Mouse (Mus musculus) kidney, postnatal 0 days (tissue): ENCODE results near the gene Tmem183a. TPM values are rescaled to one million over a fixed set of nuclear protein-coding genes. Genes with fewer than 3 reads are reported as not detected.

ENCODE experiments used
- ATAC-seq: fragments of 200-750 bp; cut with Nextera tagmentation; replicated peaks from 2 replicates; pipeline ENCODE4 v1.8.0; 2017; ENCODE audit warnings: low read depth, moderate number of reproducible peaks, moderate TSS enrichment, moderate library complexity; ENCODE audit not compliant: low FRiP score
- DNase-seq: peaks from one replicate; pipeline ENCODE4 v3.0.0-alpha.2; 2016; ENCODE audit warnings: low spot score
- H3K27ac ChIP-seq: fragments of 300-500 bp; sonication (generic); 2 replicates; pipeline ENCODE4 v1.5.1; 2014; ENCODE audit warnings: mild to moderate bottlenecking
- H3K27me3 ChIP-seq: fragments of 300-500 bp; sonication (generic); 2 replicates; pipeline ENCODE4 v1.6.1; 2014; ENCODE audit warnings: low read length, mixed read lengths; ENCODE audit not compliant: insufficient read depth
- H3K36me3 ChIP-seq: fragments of 300-500 bp; sonication (generic); 2 replicates; pipeline ENCODE4 v1.6.1; 2014; ENCODE audit warnings: low read length, mixed read lengths; ENCODE audit not compliant: insufficient read depth
- H3K4me1 ChIP-seq: fragments of 300-500 bp; sonication (generic); replicated peaks from 2 replicates; pipeline ENCODE4 v1.6.1; 2014; ENCODE audit warnings: antibody characterized with exemption, low read length, mixed read lengths; ENCODE audit not compliant: insufficient read depth
- H3K4me2 ChIP-seq: fragments of 300-500 bp; sonication (generic); 2 replicates; pipeline ENCODE4 v1.6.1; 2014; ENCODE audit warnings: mild to moderate bottlenecking, low read length, moderate library complexity, mixed read lengths
- H3K4me3 ChIP-seq: fragments of 300-500 bp; sonication (generic); replicated peaks from 2 replicates; pipeline ENCODE4 v1.5.1; 2014; ENCODE audit warnings: low read depth, low read length
- H3K9ac ChIP-seq: fragments of 300-500 bp; sonication (generic); 2 replicates; pipeline ENCODE4 v1.6.1; 2014; ENCODE audit warnings: low read depth, low read length
- H3K9me3 ChIP-seq: fragments of 300-500 bp; sonication (generic); replicated peaks from 2 replicates; pipeline ENCODE4 v1.6.1; 2016; ENCODE audit warnings: low read length, inconsistent platforms, mixed read lengths
- CTCF ChIP-seq: IDR thresholded peaks from 2 replicates; pipeline ENCODE4 v1.5.1; 2016; ENCODE audit warnings: antibody characterized with exemption, low read depth, mild to moderate bottlenecking, moderate library complexity
- WGBS: fragments of 180-500 bp; shearing (Covaris S2); extraction: QIAGEN DNeasy Blood & Tissue Kit; methylation state at CpG from one replicate; pipeline ENCODE4 v1.1.7; 2014; 5-methylcytosine and 5-hydroxymethylcytosine counted together
- polyA plus RNA-seq: library from polyadenylated mRNA; unstranded; fragments of >200 nt; fragmentation: Nextera tagmentation; extraction: Ambion mirVana; gene quantifications from 2 replicates; pipeline ENCODE4 v1.2.1, GENCODE M21; 2015

Tmem183a gene
- polyA plus RNA-seq, 1 experiment from 2014 or later = 56.7 TPM

DNA sequence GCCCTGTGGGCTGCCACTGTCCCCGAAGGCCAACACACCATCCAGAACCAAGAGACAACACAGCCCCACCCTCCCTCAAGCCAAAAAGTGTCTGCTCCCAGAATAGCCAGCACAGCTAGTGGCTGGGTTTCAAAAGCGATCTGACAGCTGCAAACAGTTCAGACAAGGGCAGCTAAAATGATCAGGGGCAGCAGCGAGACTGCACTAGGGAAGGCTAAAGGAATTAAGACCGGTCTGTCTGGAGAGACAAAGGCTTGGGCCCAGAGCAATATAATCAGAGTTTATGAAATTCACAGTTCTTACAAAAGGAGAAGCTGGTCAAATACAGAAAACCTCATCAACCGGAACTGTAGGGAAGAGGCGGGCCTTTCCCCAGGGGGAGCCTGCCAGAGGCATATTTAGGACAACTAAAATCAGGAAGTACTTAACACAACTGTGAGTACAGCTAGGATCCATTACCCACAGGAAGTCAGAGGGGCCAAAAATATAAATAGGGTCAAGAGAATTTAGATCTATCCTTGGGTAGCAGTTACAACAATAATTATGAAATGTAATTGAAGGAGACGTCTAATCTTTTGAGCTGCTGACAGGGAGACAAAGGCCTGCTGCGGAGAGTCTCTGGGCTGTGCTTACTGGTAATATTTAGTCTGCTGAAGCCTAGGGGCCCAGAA lies 59.1 kb downstream of the Tmem183a start:
- DNase-seq = peak; percentile 64
- peak overlapping the region; percentile 77 for H3K27ac ChIP-seq
- ATAC-seq = no peak
- H3K4me2 ChIP-seq = no peak overlapping the region
- no peak overlapping the region for H3K9ac ChIP-seq
- H3K4me1 ChIP-seq = peaks cover 8% of the 10 kb centered on the region; the same call in 1 of the 2 replicates
- no peaks in the 10 kb centered on the region for H3K36me3 ChIP-seq
- no peaks in the 10 kb centered on the region for H3K9me3 ChIP-seq
- 45% methylated on average over 8 of the region's 8 CpGs for WGBS
- H3K27me3 ChIP-seq = no peaks in the 10 kb centered on the region
- TF ChIP-seq CTCF = no peak
- no peak overlapping the region for H3K4me3 ChIP-seq

DNA sequence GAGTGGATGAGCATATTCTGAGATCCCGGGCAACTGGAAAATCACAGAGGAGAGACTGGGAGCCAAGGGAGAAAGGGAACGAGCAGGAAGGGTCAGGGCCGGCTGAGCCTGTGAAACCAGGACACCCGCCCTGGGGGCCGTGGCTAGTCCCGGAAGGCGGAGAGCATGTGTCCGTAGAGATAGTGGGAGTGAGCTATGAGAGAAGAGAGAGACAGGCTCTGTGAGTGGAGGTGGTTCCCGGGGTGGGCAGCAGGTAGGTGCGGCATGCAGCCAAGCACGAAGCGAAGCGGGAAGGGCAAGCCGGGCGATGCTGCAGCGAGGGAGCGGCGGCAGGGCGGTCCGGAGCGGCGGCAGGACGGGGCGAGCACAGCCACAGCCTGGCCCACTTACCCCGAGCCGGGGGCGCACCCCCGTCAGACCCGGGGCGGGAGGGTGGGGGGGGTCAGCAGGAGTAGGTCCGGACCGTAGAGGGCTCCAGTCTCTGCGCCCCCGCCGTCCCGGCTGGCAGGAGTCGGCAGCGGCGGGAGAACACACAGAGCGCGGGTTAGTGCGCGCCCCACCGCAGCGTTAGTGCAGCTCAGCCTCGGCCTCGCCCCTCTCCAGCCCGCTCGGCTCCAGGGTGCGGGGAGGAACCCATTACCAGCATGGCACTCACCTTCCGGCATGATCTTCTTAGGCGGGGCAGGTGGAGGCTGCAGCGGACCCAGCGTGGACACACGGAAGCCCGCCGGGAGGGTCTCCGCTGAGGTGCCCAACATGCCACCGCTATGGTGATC lies 63.0 kb downstream of the Tmem183a start:
- 0 out of 2 replicates have a peak, but pooled peaks cover 3% of the 10 kb centered on the region for H3K27me3 ChIP-seq
- no peaks in the 10 kb centered on the region for H3K36me3 ChIP-seq
- H3K9me3 ChIP-seq = no peaks in the 10 kb centered on the region
- peak overlapping the region; percentile 41 for H3K4me3 ChIP-seq
- H3K4me2 ChIP-seq = peak overlapping the region; percentile 93
- peak overlapping the region; percentile 57 for H3K9ac ChIP-seq
- H3K27ac ChIP-seq = no peak overlapping the region
- 5% methylated on average over 43 of the region's 59 CpGs for WGBS
- DNase-seq (peak; percentile 39), ATAC-seq (peak; percentile 50)
- 0 out of 2 replicates have a peak, but pooled peaks cover 8% of the 10 kb centered on the region for H3K4me1 ChIP-seq
- no peak for TF ChIP-seq CTCF

DNA sequence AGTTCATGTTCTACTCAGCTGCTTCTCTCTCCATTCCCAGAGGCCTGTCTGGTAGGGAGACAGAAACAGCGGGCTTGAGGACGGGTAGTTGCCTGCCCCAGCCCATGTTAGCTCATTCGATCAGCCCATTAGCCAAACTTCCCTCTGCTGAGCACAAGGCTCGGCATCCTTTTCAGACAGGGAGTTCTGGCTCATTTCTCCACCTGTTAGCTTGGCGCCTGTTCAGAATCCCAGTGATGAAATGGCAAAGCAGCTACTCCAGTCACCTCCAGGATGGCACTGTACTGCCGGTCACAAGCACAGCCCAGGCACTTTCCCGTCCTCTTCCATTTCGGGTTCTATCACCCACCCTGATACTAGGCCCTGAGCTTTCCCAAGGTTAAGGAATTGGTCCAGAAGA lies 64.5 kb downstream of the Tmem183a start:
- 90% methylated on average over 8 of the region's 8 CpGs for WGBS

More for the DNA sequence above, 64.5 kb downstream of the Tmem183a start:
- no peak overlapping the region for H3K9ac ChIP-seq
- DNase-seq = no peak
- H3K36me3 ChIP-seq = no peaks in the 10 kb centered on the region
- no peak for TF ChIP-seq CTCF
- 0 out of 2 replicates have a peak, but pooled peaks cover 3% of the 10 kb centered on the region for H3K27me3 ChIP-seq
- no peaks in the 10 kb centered on the region for H3K9me3 ChIP-seq
- no peak overlapping the region for H3K27ac ChIP-seq
- H3K4me1 ChIP-seq = 0 out of 2 replicates have a peak, but pooled peaks cover 2% of the 10 kb centered on the region
- no peak overlapping the region for H3K4me3 ChIP-seq
- no peak for ATAC-seq
- H3K4me2 ChIP-seq = no peak overlapping the region

Other genes starting within 250 kb of the Tmem183a start
- 2.1 and 2.4 TPM in 2 replicates for gene Chil1, start 179.8 kb downstream of the Tmem183a start, polyA plus RNA-seq
- gene Mybph, start 168.5 kb downstream of the Tmem183a start, polyA plus RNA-seq = 0.13 TPM in 1 of 2 replicates, not detected in the other
- gene Adora1, start 126.5 kb downstream of the Tmem183a start, polyA plus RNA-seq = 11.7 and 13.7 TPM in 2 replicates
- 0.08 TPM in 1 of 2 replicates, not detected in the other for gene Myog, start 72.0 kb downstream of the Tmem183a start, polyA plus RNA-seq
- gene Ppfia4, start 29.1 kb downstream of the Tmem183a start, polyA plus RNA-seq = 2.0 and 2.3 TPM in 2 replicates
- not detected in 2 replicates for gene 4933406M09Rik, start 24.0 kb upstream of the Tmem183a start, polyA plus RNA-seq
- 16.1 and 22.7 TPM in 2 replicates for gene Cyb5r1, start 43.6 kb upstream of the Tmem183a start, polyA plus RNA-seq
- gene Adipor1, start 53.4 kb upstream of the Tmem183a start, polyA plus RNA-seq = 94.4 and 95.6 TPM in 2 replicates
- gene Klhl12, start 93.6 kb upstream of the Tmem183a start, polyA plus RNA-seq = 17.8 and 21.2 TPM in 2 replicates
- gene Rabif, start 132.7 kb upstream of the Tmem183a start, polyA plus RNA-seq = 33.8 and 38.7 TPM in 2 replicates
- gene Mgat4e, start 187.7 kb upstream of the Tmem183a start, polyA plus RNA-seq = not detected in 2 replicates
- gene Kdm5b, start 198.2 kb upstream of the Tmem183a start, polyA plus RNA-seq = 40.2 and 42.4 TPM in 2 replicates